8 mouse cellular contexts compared by ENCODE assay signal in the genomic region with DNA sequence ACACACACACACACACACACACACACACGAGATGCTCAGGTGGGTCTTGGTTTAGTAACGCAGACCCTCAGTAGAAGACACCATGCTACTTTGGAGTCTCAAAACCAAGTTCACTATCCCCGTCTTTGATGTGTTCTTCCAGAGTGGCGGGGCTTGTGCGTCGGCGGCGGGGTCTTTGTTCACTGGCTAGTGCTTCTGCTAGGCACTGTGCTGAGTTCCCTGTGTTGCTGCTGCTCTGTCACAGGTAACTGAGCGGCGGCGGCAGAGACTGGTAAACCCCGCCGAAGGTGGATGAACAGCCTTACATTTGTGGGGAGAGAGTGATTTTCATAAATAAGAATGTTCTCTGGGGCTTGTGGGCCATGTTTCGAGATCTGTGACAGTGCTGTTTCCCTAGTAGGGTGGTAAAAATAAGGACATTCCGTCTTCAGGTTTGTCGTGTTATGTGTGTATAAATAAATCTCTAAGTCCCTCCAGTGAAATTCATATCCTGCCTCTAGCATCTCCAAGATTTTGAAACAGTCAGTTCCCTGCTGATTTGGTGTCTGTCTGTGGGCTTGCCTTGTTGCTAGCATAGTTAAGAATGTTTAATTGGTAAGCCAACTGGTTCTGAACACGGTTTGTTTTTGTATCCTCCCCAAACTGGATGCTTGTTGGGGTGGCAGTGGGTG. TPM values are rescaled to one million over a fixed set of nuclear protein-coding genes. Genes with fewer than 3 reads are reported as not detected.
DNase-seq lines count a peak whose midpoint lies in the region; ATAC-seq lines count a peak whose summit lies in the region.

No protein-coding gene starts in this region.

- H3K36me3 ChIP-seq in heart, embryonic 14.5 days (ENCODE audit: control insufficient read depth, insufficient read depth, low read length), result no peaks in the 10 kb centered on the region
- H3K36me3 ChIP-seq in hindbrain, embryonic 10.5 days, result no peaks in the 10 kb centered on the region
- H3K36me3 ChIP-seq in midbrain, embryonic 12.5 days, result no peaks in the 10 kb centered on the region

- H3K27me3 ChIP-seq in heart, embryonic 14.5 days (ENCODE audit: control insufficient read depth, insufficient read depth, low read length), result no peaks in the 10 kb centered on the region; the same call in 1 of the 2 replicates
- H3K27me3 ChIP-seq in hindbrain, embryonic 10.5 days (ENCODE audit: insufficient read depth, poor library complexity, severe bottlenecking), result peaks cover 16% of the 10 kb centered on the region
- peaks cover 11% of the 10 kb centered on the region for H3K27me3 ChIP-seq in midbrain, embryonic 12.5 days

- H3K27ac ChIP-seq in heart, embryonic 14.5 days (replicated peaks in 1 of 2; ENCODE audit: control insufficient read depth in 1 of 2, insufficient read depth in 1 of 2, low read depth in 2 of 2, low read length in 2 of 2), result peak overlapping the region; percentile 25 to 93; a peak in 3 of 4 replicates
- H3K27ac ChIP-seq in hindbrain, embryonic 10.5 days, result peak overlapping the region; percentile 98
- peak overlapping the region; percentile 87 for H3K27ac ChIP-seq in midbrain, embryonic 12.5 days (replicated peaks)

- intact Hi-C loops in heart, postnatal 36 days (cut with DNase I), result no loop called here

- H3K9me3 ChIP-seq in heart, embryonic 14.5 days (ENCODE audit: control insufficient read depth, low read length), result no peaks in the 10 kb centered on the region
- H3K9me3 ChIP-seq in hindbrain, embryonic 10.5 days, result no peaks in the 10 kb centered on the region
- no peaks in the 10 kb centered on the region for H3K9me3 ChIP-seq in midbrain, embryonic 12.5 days

- 25% methylated on average over 17 of the region's 17 CpGs for WGBS in heart, embryonic 14.5 days
- WGBS in hindbrain, embryonic 10.5 days, result 36% methylated on average over 17 of the region's 17 CpGs
- WGBS in midbrain, embryonic 12.5 days, result 34% methylated on average over 17 of the region's 17 CpGs

- peak overlapping the region; percentile 98 for H3K9ac ChIP-seq in heart, embryonic 14.5 days (ENCODE audit: low read length)
- H3K9ac ChIP-seq in midbrain, embryonic 12.5 days (replicated peaks), result peak overlapping the region; percentile 94

- no peak for ATAC-seq in heart, embryonic 14.5 days (ENCODE audit: insufficient number of reproducible peaks, insufficient read depth, low FRiP score, low read depth)
- ATAC-seq in midbrain, embryonic 12.5 days (ENCODE audit: low FRiP score, low read depth), result no peak
- no peak for ATAC-seq in megakaryocyte-erythroid progenitor cell, adult 5-6 weeks (replicated peaks; ENCODE audit: low FRiP score, low TSS enrichment, poor library complexity, severe bottlenecking)

- peak overlapping the region; percentile 96 for H3K4me3 ChIP-seq in heart, embryonic 14.5 days (ENCODE audit: control insufficient read depth in 1 of 2, insufficient read depth in 1 of 2, low read depth in 1 of 2, low read length in 2 of 2)
- H3K4me3 ChIP-seq in hindbrain, embryonic 10.5 days, result peak overlapping the region; percentile 93
- H3K4me3 ChIP-seq in midbrain, embryonic 12.5 days, result peak overlapping the region; percentile 90

- peak overlapping the region; percentile 95 for H3K4me2 ChIP-seq in heart, embryonic 14.5 days (ENCODE audit: low read length)
- peak overlapping the region; percentile 69 for H3K4me2 ChIP-seq in midbrain, embryonic 12.5 days (replicated peaks)

- DNase-seq in heart, postnatal 36 days, result no peak
- peak; percentile 56 to 57 for DNase-seq in cerebellum, postnatal 25 days
- DNase-seq in hindbrain, embryonic 10.5 days (ENCODE audit: low spot score), result peak; percentile 26
- no peak for DNase-seq in urinary bladder, postnatal 25 days (ENCODE audit: low spot score)
- no peak for DNase-seq in spleen, postnatal 4 days (ENCODE audit: low spot score in 2 of 2)

- peaks cover 27 to 59% of the 10 kb centered on the region in 2 experiments for H3K4me1 ChIP-seq in heart, embryonic 14.5 days (ENCODE audit: control insufficient read depth in 2 of 2, insufficient read depth in 2 of 2, low read length in 2 of 2)
- H3K4me1 ChIP-seq in hindbrain, embryonic 10.5 days (replicated peaks), result peaks cover 69% of the 10 kb centered on the region
- peaks cover 56% of the 10 kb centered on the region for H3K4me1 ChIP-seq in midbrain, embryonic 12.5 days

RNA-seq across cellular contexts. Expression of a gene that starts 1.9 kb away (rescaled TPM):
- polyA plus RNA-seq in heart, embryonic 14.5 days (2014; fragmentation: Nextera tagmentation; extraction: Ambion mirVana), result 7.3 and 8.7 TPM in 2 replicates
- total RNA-seq in heart, postnatal 36 days (2021), result 10 to 100 TPM; 12.6 to 14.6 TPM
- polyA plus RNA-seq in hindbrain, embryonic 10.5 days (2016; fragmentation: Nextera tagmentation; extraction: Ambion mirVana), result 6.3 and 10.9 TPM in 2 replicates
- 12.6 and 14.8 TPM in 2 replicates for polyA plus RNA-seq in midbrain, embryonic 12.5 days (2016; fragmentation: Nextera tagmentation; extraction: Ambion mirVana)
- 1.4 and 2.8 TPM in 2 replicates for total RNA-seq in megakaryocyte-erythroid progenitor cell, adult 5-6 weeks (2014; fragmentation: Nextera tagmentation)
- 1.0 and 2.7 TPM in 2 replicates for total RNA-seq in megakaryocyte-erythroid progenitor cell, adult 5-6 weeks (2017)

RNA-seq across cellular contexts. Expression of a gene that starts 47.4 kb away (rescaled TPM):
- polyA plus RNA-seq in heart, embryonic 14.5 days (2014; fragmentation: Nextera tagmentation; extraction: Ambion mirVana), result 5.8 and 8.1 TPM in 2 replicates
- 10 to 100 TPM; 22.3 to 31.1 TPM for total RNA-seq in heart, postnatal 36 days (2021)
- 8.7 and 10.8 TPM in 2 replicates for polyA plus RNA-seq in hindbrain, embryonic 10.5 days (2016; fragmentation: Nextera tagmentation; extraction: Ambion mirVana)
- polyA plus RNA-seq in midbrain, embryonic 12.5 days (2016; fragmentation: Nextera tagmentation; extraction: Ambion mirVana), result 8.0 and 10.7 TPM in 2 replicates
- not detected in 2 replicates for total RNA-seq in megakaryocyte-erythroid progenitor cell, adult 5-6 weeks (2014; fragmentation: Nextera tagmentation)
- total RNA-seq in megakaryocyte-erythroid progenitor cell, adult 5-6 weeks (2017), result 3.3 TPM in 1 of 2 replicates, not detected in the other

RNA-seq across cellular contexts. Expression of a gene that starts 48.2 kb away (rescaled TPM):
- polyA plus RNA-seq in heart, embryonic 14.5 days (2014; fragmentation: Nextera tagmentation; extraction: Ambion mirVana), result 3.8 and 5.5 TPM in 2 replicates
- total RNA-seq in heart, postnatal 36 days (2021), result 10 to 100 TPM; 10.7 to 12.0 TPM
- polyA plus RNA-seq in hindbrain, embryonic 10.5 days (2016; fragmentation: Nextera tagmentation; extraction: Ambion mirVana), result 5.5 and 5.8 TPM in 2 replicates
- polyA plus RNA-seq in midbrain, embryonic 12.5 days (2016; fragmentation: Nextera tagmentation; extraction: Ambion mirVana), result 5.5 and 5.9 TPM in 2 replicates
- 0.17 TPM in 1 of 2 replicates, not detected in the other for total RNA-seq in megakaryocyte-erythroid progenitor cell, adult 5-6 weeks (2014; fragmentation: Nextera tagmentation)
- 0.27 TPM in 1 of 2 replicates, not detected in the other for total RNA-seq in megakaryocyte-erythroid progenitor cell, adult 5-6 weeks (2017)

Comparison
In these comparisons a context has a peak if more than half of its experiments do, and no peak if none do; other contexts are left out.
1. DNase-seq: peak in cerebellum, postnatal 25 days (2 of 2) and hindbrain, embryonic 10.5 days (single experiment); none in heart, postnatal 36 days (0 of 2), urinary bladder, postnatal 25 days (single experiment) and spleen, postnatal 4 days (0 of 2).
2. Peak in every context shown above with its lines, with median percentiles within 50 percentile points of each other: H3K27ac ChIP-seq and H3K4me3 ChIP-seq.